Mouse (Mus musculus): ENCODE results near the gene Lyrm7.

The Lyrm7 gene

DNA sequence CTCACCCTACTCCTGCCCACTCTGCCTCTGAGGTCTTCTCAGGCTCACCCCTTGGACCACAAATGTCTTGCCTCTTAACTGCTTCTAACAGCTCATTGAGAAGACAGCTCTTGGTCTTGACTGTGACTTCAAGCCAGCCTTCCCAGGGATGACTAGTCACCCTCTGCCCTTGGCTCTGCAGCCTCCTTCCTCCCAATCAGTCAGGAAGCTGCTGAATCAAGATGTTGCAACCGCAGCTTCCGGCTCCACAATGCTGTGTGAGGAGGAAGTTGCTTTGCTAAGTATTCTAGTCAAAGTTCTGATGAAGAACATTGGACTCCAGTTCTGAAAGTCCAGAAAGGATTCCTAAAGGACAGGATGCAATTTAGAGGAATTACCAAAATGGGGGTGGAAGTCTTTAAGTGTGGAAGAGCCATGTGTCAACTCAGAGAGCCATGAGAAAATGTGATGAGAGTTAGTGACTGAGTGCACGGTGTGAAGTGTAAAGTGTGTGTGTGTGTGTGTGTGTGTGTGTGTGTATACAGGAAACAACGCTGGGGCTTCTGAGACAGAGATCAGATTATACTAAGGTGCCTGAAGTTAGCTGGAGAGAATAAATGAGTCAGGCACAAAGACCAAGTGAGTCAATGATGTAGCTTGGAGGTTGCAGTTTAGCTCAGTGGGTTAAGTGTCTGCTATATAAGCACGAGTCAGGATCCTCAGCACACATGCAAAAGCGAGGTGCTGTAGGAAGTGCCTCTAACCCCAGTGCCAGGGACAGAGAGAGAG, 58.7 kb downstream of the Lyrm7 start:
- DNase-seq (ENCODE audit: low read depth): no peak

DNA sequence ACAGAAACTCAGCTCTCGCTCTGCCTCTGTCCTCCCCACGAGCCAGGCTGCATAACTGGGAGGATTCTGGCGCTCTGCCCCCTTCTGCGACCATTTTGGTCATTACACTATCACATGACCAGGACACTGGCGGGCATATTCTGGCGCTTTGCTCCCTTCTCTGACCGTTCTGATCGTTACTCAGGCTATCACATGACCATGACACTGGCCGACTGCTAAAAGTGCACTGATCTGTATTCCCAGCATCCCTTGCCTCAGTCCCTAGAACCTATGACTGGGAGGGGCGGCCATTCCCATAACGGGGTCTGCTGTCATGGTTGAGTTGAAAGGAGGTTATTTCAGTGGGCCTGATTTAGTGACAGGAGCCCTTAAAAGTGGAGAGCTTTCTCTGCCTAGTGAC, 64.2 kb downstream of the Lyrm7 start:
- DNase-seq (ENCODE audit: low read depth): no peak

DNA sequence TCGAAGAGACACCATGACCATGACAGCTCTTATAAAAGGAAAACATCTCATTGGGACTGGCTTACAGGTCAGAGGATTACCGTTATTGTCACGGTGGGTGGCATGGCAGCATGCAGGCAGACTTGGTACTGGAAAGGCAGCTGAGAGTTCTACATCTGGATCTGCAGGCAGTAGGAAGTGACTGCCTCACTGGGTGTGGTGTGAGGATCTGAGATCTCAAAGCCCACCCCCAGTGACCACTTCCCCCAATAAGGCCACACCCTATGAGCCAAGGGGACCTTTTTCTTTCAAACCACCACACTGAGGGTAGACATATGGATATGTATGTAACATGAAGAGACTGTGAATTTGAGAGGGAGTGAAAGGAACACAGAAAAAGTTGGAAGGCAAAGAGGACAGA, 66.0 kb downstream of the Lyrm7 start:
- no peak for DNase-seq (ENCODE audit: low read depth)

DNA sequence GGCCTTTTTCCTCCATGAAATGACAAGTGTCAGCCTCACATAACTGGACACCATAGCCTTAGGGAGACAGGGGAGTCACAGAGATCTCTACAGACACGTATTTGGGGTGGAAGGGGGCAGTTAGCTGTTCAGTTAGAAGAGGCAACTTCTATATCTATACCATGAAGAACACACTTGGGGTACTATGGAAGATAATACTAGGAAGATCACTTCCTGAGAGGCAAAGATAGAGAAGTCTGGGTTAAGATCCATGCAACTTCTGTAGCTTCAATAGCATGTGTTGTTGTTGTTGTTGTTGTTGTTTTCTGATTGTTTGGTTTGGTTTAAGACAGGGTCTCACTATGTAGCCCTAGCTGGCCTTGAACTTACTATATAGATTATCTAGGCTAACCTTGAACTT, 67.5 kb downstream of the Lyrm7 start:
- DNase-seq (ENCODE audit: low read depth): no peak

DNA sequence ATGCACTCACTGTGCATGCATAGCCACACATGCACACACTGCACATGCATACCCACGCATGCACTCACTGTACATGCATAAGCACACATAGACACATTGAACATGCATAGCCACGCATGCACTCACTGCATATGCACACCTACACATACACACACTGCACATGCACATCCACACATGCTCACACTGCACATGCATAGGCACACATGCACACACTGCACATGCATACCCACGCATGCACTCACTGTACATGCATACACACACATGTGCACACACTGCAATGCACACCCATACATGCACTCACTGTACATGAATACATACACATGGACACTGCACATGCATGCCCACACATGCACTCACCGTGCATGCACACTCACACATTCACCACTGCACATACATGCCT, 69.3 kb downstream of the Lyrm7 start:
- DNase-seq (ENCODE audit: low read depth): no peak

DNA sequence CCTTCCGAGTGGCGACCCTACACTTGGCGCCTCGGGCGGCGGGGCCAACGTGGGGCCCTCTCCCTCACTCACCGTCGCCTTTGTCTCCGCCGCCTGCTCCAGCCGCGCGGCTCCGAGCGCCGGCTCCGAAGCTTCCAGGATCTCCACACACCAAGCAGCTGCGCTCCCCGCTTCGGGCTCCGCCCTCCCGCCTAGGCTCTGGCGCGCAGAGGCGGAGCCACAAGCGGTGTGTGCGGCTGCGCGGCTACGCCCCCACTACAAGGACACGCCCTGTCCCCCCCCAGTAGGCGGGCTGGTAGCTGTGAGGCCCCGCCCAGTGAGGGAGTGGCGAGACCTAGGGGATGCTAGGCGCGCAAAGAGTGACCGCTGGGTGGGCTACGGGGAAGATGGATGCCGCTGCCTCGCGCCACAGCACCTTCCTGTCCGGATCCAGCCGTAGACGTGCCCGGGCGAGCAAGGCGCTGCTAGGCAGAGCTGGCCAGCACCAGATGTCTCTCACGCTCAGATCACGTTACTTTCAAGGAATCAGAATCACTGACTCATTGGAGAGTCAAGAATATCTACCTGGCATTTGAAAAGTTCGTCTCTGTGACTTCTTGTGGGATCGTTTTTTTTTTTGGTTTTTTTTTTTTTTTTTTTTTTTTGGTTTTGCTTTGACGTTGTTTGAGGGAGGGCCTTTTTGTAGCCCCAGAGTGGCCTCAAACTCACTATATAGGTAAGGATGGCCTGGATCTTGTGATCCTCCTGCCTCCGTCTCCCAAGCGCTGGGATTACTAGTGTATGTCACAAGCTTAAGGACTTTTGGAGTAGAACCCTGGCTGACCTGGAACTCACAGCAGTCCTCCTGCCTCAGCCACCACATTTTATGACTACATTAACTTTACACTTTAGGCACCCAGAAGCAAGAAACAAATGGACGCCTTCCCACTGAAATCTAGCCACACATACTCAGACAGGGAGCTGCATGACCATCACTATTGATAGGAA, 72.9 kb downstream of the Lyrm7 start, which contains the start of gene Cdc42se2:
Gene Cdc42se2, minus strand, starts transcription at position 188 of the 987 bp plus-strand sequence.
- DNase-seq (ENCODE audit: low read depth): peak; percentile 84

DNA sequence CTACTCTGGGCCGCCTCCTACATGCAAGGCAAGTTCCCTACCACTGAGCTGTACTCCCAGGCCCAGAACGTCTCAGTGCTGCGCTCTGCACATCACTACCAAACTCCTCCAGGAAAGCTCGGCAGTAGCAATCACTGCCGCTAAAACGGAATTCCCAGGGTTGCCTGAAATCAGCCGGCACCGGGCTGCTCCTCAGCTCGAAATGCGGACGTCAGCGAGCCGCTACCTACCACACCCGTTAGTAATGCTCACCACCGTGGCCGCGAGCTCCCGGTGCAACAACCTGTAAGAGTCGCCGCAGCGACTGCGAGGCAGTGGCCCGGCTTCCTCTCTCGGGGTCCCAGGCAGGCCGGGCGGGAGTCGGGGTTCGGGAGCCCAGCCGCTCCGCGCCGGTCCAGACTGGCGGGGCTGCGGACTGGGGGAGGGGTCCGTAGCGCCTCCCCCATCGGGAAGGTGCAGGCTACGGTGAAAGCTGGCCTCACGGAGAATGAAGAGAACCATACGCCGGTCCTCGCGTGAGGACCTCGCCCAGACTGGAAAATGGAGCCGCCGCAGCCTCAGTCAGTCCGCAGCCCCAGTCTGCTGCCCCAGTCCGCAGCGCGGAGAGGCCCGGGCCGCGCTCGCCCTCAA, 73.7 kb downstream of the Lyrm7 start:
- DNase-seq (ENCODE audit: low read depth): peak; percentile 26

DNA sequence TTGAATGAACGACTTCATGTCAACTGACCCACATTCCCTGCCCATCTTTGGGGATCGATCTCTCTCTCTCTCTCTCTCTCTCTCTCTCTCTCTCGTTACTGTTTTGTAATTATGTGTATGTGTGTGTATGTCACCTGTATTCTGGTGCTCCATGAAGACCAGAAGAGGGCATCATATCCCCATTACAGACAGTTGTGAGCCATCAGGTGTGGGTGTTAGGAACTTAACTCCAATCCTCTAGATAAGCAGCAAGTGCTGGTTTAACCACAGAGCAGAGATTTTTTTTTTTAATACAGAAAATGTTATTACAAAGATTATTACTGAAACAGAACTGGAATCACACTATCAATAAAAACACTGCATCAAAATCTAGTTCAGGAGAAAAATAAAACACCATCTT, 75.2 kb downstream of the Lyrm7 start:
- no peak for DNase-seq (ENCODE audit: low read depth)

DNA sequence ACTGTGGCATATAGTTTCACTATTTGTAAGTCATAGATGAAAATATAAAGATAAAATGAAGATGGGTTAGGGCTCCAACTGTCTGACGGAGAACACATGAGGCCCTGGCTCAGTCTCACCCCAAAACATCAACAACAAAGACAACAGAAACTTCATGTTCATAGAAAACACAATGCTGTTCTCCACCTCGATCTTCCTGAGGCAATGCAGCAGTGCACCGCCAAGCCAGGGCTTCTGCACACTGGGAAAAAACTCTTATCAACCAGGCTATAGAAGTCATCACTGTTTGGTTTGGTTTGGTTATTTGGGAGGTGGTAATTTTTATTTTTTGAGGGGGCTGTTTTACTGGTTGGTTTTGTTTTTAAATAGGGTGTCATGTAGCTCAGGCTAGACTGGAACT, 76.3 kb downstream of the Lyrm7 start:
- DNase-seq (ENCODE audit: low read depth): no peak

DNA sequence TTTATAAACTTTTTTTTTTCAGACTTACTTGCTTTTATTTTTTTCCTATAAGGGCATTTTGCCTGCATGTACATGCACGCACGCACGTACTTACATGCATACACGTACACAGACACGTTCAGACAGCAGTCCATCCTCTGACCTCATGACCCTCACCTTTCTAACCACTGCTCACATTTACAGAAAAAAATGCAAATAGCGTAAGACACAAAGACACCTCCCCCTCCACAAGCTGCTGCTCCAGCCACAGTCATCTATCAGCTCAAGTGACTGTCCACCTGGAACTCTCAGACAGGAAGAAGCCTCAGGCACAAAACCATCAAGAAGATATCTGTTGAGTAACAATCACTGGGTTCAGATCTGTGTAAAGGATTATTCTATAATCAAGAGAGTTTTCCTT, 78.5 kb downstream of the Lyrm7 start:
- DNase-seq (ENCODE audit: low read depth): no peak

DNA sequence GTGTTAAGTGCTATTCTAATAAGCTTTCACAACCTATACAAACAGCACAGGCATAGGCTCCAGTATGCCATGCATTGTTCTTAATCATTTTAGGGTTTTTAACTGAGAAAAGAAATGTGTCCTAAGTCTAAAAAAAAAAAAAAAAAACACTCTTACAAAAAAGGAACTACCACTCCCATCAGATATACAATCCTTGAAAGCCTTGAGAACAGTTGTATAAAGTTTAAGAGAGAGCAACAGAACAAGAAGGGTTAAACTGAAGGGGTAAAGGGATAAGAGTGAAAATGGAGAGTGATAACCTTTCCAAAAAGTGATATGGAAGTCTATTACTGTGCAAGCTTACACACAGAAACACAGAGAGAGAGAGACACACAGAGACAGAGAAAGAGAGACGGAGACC, 80.8 kb downstream of the Lyrm7 start:
- no peak for DNase-seq (ENCODE audit: low read depth)

DNA sequence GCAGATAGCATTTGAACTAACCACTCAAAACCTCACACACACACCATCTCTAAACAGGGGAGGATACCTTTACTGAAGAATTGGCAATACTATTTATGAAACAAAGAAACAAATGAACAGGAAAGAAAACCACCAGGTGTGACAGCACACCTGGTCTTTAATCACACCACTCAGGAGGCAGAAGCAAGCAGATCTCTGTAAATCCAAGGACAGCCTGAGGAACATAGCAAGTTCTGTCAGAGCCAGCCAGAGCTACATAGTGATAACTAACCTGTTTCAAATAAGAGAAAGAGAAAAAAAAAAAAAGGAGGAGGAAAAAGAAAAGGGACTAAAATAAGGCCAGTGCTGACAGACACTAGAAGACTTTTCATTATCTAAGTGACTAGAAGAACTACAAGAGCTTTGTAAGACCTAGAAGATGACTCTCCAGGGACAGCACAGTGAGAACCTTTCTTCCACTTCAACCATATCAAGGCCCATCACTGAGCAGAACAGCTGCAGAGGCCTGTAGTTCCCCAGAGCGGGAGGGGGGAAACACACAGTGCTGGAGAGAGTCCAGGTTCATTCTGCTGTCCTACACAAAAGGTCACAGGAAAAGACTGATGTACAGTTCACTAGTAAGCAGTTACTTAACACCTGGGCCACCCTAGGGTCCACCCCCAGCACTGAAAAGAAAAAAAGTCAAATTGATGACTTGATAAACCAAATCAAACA, 82.4 kb downstream of the Lyrm7 start:
- DNase-seq (ENCODE audit: low read depth): no peak

DNA sequence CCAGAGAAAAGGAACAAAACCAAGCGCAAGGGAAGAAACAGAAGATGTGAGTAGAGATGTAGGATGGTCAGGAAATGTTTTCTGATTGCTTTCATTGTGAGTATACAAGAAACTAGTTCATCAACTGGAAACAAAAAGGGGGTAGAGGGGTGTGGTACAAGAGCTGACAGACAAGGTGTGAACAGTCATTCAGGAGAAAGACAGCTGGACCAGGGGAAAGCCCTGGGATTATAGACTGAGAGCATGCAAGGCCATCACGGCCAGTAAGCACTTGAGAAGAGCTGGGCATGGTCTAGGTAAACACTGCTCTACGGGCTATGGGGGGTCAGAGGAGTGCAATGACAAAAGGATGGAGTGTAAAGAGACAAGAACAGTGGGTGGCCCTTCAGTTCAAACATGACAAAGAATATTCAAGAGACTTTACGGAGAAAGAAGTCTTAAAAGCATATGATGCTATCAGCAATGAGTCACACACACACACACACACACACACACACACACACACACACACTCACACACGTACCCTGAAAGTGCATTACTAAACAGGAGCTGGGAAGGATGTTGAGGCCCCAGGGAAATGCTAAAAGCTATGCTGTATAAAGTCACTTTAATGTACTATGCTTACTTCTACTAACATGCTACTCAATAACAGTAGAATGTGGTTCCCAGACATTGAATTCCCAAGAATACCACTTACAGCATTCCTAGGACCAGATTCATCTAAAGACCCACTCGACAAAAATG, 83.2 kb downstream of the Lyrm7 start:
- no peak for DNase-seq (ENCODE audit: low read depth)

Data from fibroblast of lung, adult 2 months (primary cell).